10 mouse cellular contexts compared by ENCODE assay signal in the genomic region with DNA sequence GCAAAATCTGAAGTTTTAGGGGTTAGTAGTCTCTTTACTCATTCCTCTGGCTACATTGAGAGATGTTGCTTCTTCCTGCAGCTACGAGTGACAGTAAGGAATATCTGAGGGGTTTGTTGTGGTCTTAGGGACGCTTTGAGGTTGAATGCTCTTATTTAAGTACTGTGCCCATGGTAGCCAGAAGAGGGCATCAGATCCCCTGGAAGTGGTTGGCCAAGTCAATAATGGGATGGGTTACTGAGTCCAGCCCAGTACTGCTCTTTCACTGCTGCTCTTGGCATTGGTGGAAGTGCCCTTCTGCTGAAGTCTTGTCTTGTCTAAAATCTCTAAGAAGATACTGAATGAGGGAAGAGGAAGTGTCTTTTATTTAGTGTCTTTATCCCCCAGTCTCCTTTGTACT. TPM values are rescaled to one million over a fixed set of nuclear protein-coding genes. Genes with fewer than 3 reads are reported as not detected.
DNase-seq lines count a peak whose midpoint lies in the region; ATAC-seq and TF ChIP-seq lines count a peak whose summit lies in the region.
"Had no signal": no experiment of that assay in that cellular context is flagged by ENCODE, and none has a peak within 500 bp of the region (broad histone marks: within the 10 kb centered on the region; RNA-seq: fewer than 3 reads in every experiment).

No protein-coding gene starts in this region.

- no peaks in the 10 kb centered on the region for H3K4me1 ChIP-seq in cerebellum, adult 2 months (ENCODE audit: control insufficient read depth, insufficient read depth, low read length)
- H3K4me1 ChIP-seq: stomach, embryonic 15.5 days had no signal

- peak; percentile 65; the same call in 1 of the 2 replicates for ATAC-seq in common myeloid progenitor, adult 5-6 weeks (replicated peaks; ENCODE audit: low read depth, poor library complexity, severe bottlenecking)

- DNase-seq in cerebellum, adult 2 months, result peak in 1 of 2 experiments; percentile 28
- no peak for DNase-seq in cerebellum, postnatal 4 days (ENCODE audit: low spot score in 2 of 2)
- no peak for DNase-seq in layer of hippocampus, adult 2 months (ENCODE audit: low spot score in 2 of 2)
- no peak for DNase-seq in layer of hippocampus, adult 8-10 months (ENCODE audit: low spot score in 2 of 2)
- DNase-seq in CD4-positive helper T cell, adult 2 months (ENCODE audit: low read depth, low spot score), result peak; percentile 17
- no peak for DNase-seq in spleen, postnatal 10 days (ENCODE audit: low spot score in 2 of 2)
- no peak for DNase-seq in testis, postnatal 10 days (ENCODE audit: low spot score)

- TF ChIP-seq POLR2A in cerebellum, adult 2 months (IDR thresholded peaks at IDR 0.05; ENCODE audit: borderline replicate concordance, insufficient read depth, low read length), result no peak

- TF ChIP-seq CTCF in cerebellum, adult 2 months (IDR thresholded peaks at IDR 0.05; ENCODE audit: borderline replicate concordance, insufficient read depth, low read depth, low read length), result peak; percentile 43; the same call in 1 of the 2 replicates
- TF ChIP-seq CTCF in layer of hippocampus, adult 2 months (conservative IDR thresholded peaks at IDR 0.05), result peak; percentile 52

- no peaks in the 10 kb centered on the region for H3K27me3 ChIP-seq in cerebellum, adult 2 months (ENCODE audit: control insufficient read depth, insufficient read depth, low read length)
- H3K27me3 ChIP-seq: stomach, embryonic 15.5 days had no signal

- H3K27ac ChIP-seq in cerebellum, adult 2 months (ENCODE audit: insufficient read depth, low read length), result 0 out of 2 replicates have a peak overlapping the region, but pooled peaks have one; percentile 30
- no peak overlapping the region for H3K27ac ChIP-seq in layer of hippocampus, adult 2 months
- H3K27ac ChIP-seq: stomach, embryonic 15.5 days had no signal

- 73% methylated on average over 2 of the region's 2 CpGs for WGBS in cerebellum, adult 2 months

- no peak overlapping the region for H3K4me3 ChIP-seq in cerebellum, adult 2 months (replicated peaks; ENCODE audit: insufficient read depth, low read depth, low read length)
- no peak overlapping the region for H3K4me3 ChIP-seq in layer of hippocampus, adult 2 months
- H3K4me3 ChIP-seq: erythroblast, embryonic 14.5 days; stomach, embryonic 15.5 days had no signal

RNA-seq across cellular contexts. Expression of a gene that starts 33.5 kb away (rescaled TPM):
- 43.1 and 43.3 TPM in 2 replicates for polyA plus RNA-seq in cerebellum, adult 2 months (2012; rRNA removed)
- total RNA-seq in layer of hippocampus, adult 2 months (2021), result 100 to 1,000 TPM; 123 to 133 TPM
- 100 to 1,000 TPM; 106 to 126 (median 115) TPM for total RNA-seq in layer of hippocampus, adult 8-10 months (2022)
- total RNA-seq in common myeloid progenitor, adult 5-6 weeks (2017), result 94.2 and 113 TPM in 2 replicates
